Mouse (Mus musculus): ENCODE results near the gene Chrdl2.

DNA sequence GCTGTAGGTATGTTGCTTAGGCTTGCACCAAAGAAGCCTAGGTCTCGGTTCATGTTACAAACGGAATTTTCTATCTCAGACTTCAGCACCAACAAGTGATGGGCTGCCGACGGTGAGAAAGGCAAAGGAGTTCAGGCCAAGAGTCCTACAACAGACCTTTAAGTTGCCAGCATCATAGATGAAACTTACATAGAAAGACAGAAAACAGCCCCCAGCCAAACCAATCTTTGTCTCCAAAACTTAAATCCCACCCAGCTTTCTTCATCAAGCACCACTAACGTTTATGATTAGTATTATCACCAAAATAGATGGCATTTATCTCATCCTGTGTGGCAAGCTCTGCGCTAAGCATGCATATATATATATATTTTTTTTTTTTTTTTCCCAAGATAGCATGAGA lies 26.9 kb upstream of the Chrdl2 start:
- TF ChIP-seq CTCF (IDR thresholded peaks at IDR 0.05; ENCODE audit: low read depth, low read length) (no peak), POLR2A (IDR thresholded peaks at IDR 0.05; ENCODE audit: extremely low read depth, insufficient read depth, low read length) (no peak)

Data from liver, adult 2 months (tissue).